Mouse (Mus musculus): ENCODE measurements around the gene Fam189b.
"Not testable (repeated sequence)": the region's sequence is repeated elsewhere in the genome, so short reads cannot be mapped to it uniquely, and the experiment has no call there.

Gene Fam189b

DNA sequence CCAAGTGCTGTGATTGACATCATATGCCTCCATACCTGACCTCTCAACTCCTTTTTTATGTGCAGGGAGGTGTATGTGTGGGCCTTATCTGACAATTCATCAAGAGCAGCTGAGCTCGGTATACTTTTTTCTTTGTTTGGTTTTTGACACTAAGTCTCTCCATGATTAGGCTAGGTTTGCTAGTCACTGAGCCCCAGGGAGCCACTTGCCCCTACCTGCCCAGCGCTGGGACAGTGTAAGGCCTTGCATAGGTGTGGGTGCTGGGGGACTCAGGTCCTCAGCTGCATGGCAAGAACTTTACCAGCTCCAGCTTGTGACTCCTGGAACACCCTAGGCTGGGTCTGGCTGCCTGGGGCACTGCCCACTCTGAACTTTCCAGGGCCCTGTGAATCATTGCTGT is 23.8 kb downstream of the Fam189b start:
- no peak for DNase-seq

GRCm38 (mm10) chr3:89208075-89208657 is 25.2 kb downstream of the Fam189b start:
- no peak for DNase-seq

GRCm38 (mm10) chr3:89208736-89209135 is 25.8 kb downstream of the Fam189b start:
- no peak for DNase-seq

DNA sequence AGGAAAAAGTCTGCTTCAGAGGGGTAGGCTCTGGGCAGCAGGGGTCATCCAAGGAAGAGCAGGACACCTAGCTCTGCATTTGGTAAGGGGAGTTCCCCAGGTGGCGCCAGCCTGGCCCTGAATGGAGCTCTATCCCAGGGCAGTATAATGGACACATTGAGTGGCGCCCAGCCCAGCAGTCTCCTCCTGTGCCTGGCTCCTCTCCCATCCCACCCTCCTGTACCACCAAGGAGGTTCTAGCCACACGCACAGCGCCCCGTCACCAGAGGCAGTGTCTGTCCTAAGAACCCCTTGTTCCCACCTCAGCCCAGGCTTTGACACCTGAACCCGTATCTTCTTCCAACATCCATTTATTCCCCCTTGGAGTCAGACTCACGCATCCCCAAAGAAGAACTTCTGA is 26.8 kb downstream of the Fam189b start:
- DNase-seq: no peak

DNA sequence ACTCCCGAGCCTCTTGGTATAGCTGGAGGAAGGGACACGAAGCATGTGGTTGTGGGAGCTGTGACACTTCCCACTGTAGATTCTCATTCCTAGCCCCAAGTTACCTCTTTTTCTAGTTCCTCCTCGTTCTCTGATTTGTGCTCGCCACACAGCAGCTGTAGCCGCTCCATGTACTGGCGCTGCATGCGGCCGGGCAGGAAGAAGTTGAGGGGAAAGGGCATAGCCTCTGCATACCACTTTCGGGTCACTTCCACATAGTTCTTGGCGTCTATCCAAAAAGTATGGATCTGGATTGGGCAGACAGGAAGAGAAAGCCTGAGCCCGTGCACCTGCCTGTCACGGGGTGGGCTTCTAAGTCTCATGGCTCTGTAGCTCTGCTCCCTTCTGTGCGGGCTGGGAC is 27.2 kb downstream of the Fam189b start:
- no peak for DNase-seq

GRCm38 (mm10) chr3:89210731-89211130 is 27.8 kb downstream of the Fam189b start:
- DNase-seq: no peak

- peak; percentile 86 for DNase-seq
Observed at GRCm38 (mm10) chr3:89213803-89214530, 31.0 kb downstream of the Fam189b start.

DNA sequence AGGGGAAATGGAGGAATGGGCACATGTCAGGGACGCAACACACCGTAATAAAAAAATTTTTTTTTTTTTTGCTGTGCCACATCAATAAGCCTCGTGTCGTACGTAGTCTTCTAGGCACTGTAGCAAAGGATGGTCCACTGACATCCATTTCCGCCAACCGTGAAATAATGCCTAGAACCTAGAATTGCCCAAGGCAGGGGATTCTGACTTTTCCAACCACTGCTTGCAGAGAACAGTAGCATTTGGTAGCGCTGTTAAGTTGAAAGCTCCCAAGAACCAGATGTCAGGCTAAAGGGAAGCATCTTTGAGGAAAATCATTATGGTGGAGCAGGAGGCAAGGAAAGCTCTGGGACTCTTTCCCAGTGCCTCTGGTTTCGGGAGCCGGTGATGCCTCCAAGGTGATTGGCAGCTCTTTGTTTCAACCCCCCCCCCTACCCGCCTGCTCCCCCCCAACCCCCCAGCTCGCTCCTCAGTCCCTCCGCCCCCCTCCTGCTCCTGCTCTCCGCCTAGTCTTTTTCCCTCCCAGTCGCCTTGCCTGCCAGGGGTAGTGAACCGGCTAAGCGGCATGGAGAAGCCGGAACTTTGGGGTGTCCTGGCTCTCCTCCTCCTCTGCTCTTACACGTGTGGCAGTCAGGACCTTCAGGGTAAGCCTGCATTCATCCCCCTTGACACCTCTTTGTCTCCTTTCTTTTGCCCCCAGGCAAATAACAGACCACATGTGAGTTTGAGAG is 31.9 kb downstream of the Fam189b start, which contains the start of gene Thbs3:
TSS of gene Thbs3 (plus strand) at position 500 of the 731 bp plus-strand sequence.
- DNase-seq: no peak

GRCm38 (mm10) chr3:89215853-89216252 is 32.9 kb downstream of the Fam189b start:
- peak; percentile 84 for DNase-seq

- not testable (repeated sequence) for DNase-seq
Observed at GRCm38 (mm10) chr3:89216407-89216806, 33.5 kb downstream of the Fam189b start.

DNA sequence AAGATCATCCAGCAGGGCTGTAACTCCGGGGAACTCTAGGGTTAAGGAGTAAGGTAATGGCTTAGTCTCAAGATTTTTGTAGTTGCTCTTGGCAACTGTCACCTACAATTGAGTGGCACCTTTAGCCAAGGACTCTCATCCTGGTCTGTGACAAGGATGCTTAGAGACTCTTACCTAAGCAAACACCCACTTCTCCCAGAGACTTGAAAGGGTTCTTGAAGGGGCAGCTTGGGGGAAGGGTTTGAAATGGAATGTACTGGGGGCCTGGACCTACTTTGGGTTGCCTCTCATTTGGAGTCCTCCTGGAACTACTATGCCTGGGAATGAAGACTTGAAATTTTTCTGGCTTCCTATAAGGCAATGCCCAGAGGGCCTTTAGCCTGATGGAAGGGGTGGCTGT is 35.3 kb downstream of the Fam189b start:
- DNase-seq: no peak

GRCm38 (mm10) chr3:89219546-89219945 is 36.6 kb downstream of the Fam189b start:
- no peak for DNase-seq

DNA sequence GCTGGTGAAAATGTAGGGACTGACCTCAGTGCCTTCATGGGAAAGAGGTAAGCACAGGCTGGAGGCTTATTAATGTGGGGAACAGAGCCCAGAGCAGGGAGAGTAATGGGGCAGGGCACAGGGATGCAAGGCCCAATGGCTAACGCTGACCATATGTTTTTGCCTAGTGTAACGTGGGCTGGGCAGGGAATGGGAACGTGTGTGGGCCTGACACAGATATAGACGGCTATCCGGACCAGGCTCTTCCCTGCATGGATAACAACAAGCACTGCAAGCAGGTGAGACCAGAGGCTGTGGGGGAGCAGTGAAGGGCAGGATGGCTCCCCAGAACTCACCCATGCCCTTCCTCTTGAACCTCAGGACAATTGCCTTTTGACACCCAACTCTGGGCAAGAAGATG is 38.2 kb downstream of the Fam189b start:
- DNase-seq: no peak

DNA sequence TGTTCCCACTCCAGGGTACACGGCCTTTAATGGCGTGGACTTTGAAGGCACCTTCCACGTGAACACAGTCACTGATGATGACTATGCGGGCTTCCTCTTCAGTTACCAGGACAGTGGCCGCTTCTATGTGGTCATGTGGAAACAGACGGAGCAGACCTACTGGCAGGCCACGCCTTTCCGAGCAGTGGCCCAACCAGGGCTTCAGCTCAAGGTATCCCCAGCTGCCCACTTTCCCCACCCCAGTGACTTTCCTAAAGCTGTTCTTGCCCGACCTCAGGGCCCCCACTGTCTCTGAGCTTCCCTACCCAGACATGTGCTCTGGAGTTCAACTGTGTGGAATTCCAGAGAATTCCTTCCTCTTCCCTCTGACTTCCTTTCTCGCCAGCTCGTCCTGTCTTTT is 41.9 kb downstream of the Fam189b start:
- no peak for DNase-seq

DNA sequence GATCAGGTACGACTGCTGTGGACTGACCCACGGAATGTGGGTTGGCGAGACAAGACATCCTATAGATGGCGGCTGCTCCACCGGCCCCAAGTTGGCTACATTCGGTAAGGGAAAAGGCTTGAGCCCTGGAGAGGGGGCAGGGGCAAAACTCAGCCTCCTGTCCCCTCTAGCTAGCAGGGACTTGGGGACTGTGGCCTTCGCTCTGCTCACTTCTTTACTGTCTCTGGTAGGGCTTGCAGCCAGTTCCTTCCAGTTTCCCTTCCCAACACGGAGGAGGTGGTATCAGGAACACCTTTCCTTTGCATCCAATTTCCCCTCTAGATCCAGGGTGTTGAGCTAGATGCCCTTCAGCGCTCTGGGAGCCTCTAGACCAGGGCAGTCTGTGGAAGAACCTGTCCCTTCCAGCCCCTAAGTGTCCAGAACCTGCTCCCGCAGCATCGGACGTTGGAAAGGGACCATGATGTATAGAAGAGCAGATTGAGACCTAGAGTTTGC is 42.4 kb downstream of the Fam189b start:
- DNase-seq: no peak

- DNase-seq: no peak
Observed at GRCm38 (mm10) chr3:89225918-89226317, 43.0 kb downstream of the Fam189b start.

DNA sequence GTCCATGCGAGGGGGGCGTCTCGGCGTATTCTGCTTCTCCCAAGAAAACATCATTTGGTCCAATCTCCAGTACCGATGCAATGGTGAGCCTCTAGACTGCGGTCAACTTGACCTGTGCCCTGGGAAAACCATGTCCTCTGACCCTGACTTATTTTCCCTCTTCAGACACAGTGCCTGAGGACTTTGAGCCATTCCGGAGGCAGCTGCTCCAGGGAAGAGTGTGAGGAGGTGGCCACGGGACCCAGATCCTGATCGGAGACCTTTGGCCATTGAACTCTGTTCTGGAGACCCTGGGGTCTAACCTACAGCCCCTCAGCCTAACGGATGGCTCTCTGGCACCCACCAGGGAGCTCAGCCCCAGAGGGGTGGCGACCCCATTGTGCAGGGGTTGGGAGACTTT is 43.4 kb downstream of the Fam189b start:
- DNase-seq: no peak

GRCm38 (mm10) chr3:89226900-89227299 is 44.0 kb downstream of the Fam189b start, which contains the start of gene Mtx1:
Gene Mtx1, minus strand, starts transcription at chr3:89227088.
- no peak for DNase-seq

- DNase-seq: no peak
Observed at GRCm38 (mm10) chr3:89227307-89228179, 44.6 kb downstream of the Fam189b start.

DNA sequence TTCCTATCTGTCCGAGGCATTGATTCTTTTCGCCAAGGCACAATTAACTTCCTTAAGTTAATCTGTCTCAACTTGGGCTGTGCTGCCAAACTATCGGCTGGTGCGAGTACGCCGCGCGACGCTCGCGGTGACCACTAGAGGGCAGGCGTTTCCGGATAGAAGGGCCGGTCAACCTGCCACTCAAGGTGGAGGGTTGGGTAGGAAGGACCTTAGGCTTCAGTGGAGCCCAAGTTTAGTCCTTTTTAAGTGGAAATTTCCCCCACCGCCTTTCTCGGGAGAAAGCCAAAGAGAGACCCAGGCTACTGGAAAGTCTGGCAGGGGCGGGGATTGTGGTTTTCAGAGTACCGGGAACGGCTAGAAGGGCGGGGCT is 45.2 kb downstream of the Fam189b start:
- peak; percentile 86 for DNase-seq

- no peak for DNase-seq
Observed at GRCm38 (mm10) chr3:89228836-89229235, 45.9 kb downstream of the Fam189b start, which contains the start of gene Muc1. Gene Muc1, plus strand, starts transcription at chr3:89229057.

DNA sequence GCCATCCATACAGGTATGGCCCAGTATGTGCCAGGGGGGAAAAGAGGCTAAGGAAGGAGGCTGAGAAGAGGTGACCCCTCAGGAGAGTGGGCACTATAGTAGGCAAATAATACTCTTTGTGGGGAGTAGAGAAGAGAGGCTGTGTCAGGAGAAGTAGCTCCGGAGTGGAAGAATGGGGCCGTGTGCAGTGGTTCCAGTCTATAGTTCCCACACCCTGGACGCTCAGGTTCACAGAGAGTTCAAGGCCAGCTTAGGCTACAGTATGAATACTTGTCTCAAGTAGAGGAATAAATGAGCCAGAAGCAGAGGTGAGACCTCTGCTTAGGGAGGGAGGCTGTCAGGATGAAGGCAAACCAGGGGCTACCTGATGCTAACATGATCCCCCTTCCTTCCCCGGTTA is 46.3 kb downstream of the Fam189b start:
- DNase-seq: no peak

GRCm38 (mm10) chr3:89230561-89230960 is 47.6 kb downstream of the Fam189b start:
- no peak for DNase-seq
